In genomic region chr4:9025821-9026470, GRCm38 (mm10) we compare ENCODE assay signal across 12 mouse cellular contexts.
DNase-seq lines count a peak whose midpoint lies in the region; ATAC-seq and TF ChIP-seq lines count a peak whose summit lies in the region.
"Had no signal": no experiment of that assay in that cellular context is flagged by ENCODE, and none has a peak within 500 bp of the region (broad histone marks: within the 10 kb centered on the region; RNA-seq: fewer than 3 reads in every experiment).

No protein-coding gene starts in this region.

- TF ChIP-seq CTCF in lung, postnatal 0 days (IDR thresholded peaks at IDR 0.05), result no peak

- peak; percentile 45 for DNase-seq in embryo, embryonic 10 days (ENCODE audit: low spot score)
- DNase-seq in embryo, embryonic 9.5 days (ENCODE audit: extremely low spot score), result no peak
- DNase-seq in lung, postnatal 0 days (ENCODE audit: low spot score), result peak; percentile 48
- no peak for DNase-seq in lung, postnatal 4 days
- DNase-seq in forebrain, embryonic 14.5 days (ENCODE audit: low spot score), result no peak
- peak; percentile 36 to 57 for DNase-seq in kidney, postnatal 36 days
- DNase-seq in gastrocnemius, postnatal 4 days (ENCODE audit: low spot score in 2 of 2), result no peak
- DNase-seq: B cell, adult 2 months; gastrocnemius, postnatal 10 days had no signal

- ATAC-seq in lung, postnatal 0 days, result peak; percentile 63
- no peak for ATAC-seq in forebrain, embryonic 14.5 days
- ATAC-seq in megakaryocyte-erythroid progenitor cell, adult 5-6 weeks (replicated peaks; ENCODE audit: low FRiP score, low TSS enrichment, poor library complexity, severe bottlenecking), result no peak

- H3K4me2 ChIP-seq in lung, postnatal 0 days (replicated peaks; ENCODE audit: low read depth, low read length), result no peak overlapping the region
- H3K4me2 ChIP-seq in forebrain, embryonic 14.5 days (ENCODE audit: low read length), result no peak overlapping the region
- H3K4me2 ChIP-seq: liver, embryonic 11.5 days; neural tube, embryonic 12.5 days had no signal

- H3K9ac ChIP-seq in lung, postnatal 0 days (replicated peaks; ENCODE audit: low read depth), result no peak overlapping the region
- H3K9ac ChIP-seq in forebrain, embryonic 14.5 days (ENCODE audit: low read length), result no peak overlapping the region
- H3K9ac ChIP-seq: neural tube, embryonic 12.5 days had no signal

- H3K4me3 ChIP-seq in lung, postnatal 0 days (ENCODE audit: low read depth, low read length), result no peak overlapping the region
- no peak overlapping the region for H3K4me3 ChIP-seq in forebrain, embryonic 14.5 days (ENCODE audit: low read depth, low read length)
- H3K4me3 ChIP-seq: neural tube, embryonic 12.5 days had no signal

- no peaks in the 10 kb centered on the region for H3K36me3 ChIP-seq in lung, postnatal 0 days (ENCODE audit: insufficient read depth, low read length)
- no peaks in the 10 kb centered on the region for H3K36me3 ChIP-seq in forebrain, embryonic 14.5 days (ENCODE audit: control insufficient read depth, insufficient read depth, low read length)
- H3K36me3 ChIP-seq: neural tube, embryonic 12.5 days had no signal

- peaks cover 5% of the 10 kb centered on the region; the same call in 1 of the 2 replicates for H3K4me1 ChIP-seq in lung, postnatal 0 days (ENCODE audit: insufficient read depth, low read depth, low read length)
- peaks cover 25% of the 10 kb centered on the region for H3K4me1 ChIP-seq in forebrain, embryonic 14.5 days (ENCODE audit: control insufficient read depth, insufficient read depth, low read length)

- no peak overlapping the region for H3K27ac ChIP-seq in lung, postnatal 0 days (ENCODE audit: low read length)
- peak overlapping the region; percentile 36; the same call in 1 of the 2 replicates for H3K27ac ChIP-seq in forebrain, embryonic 14.5 days (ENCODE audit: low read depth, low read length)
- H3K27ac ChIP-seq: neural tube, embryonic 12.5 days had no signal

- whole genome bisulfite sequencing in lung, postnatal 0 days, result 50% methylated on average over 8 of the region's 8 CpGs
- WGBS in forebrain, embryonic 14.5 days, result 54% methylated on average over 8 of the region's 8 CpGs

- H3K9me3 ChIP-seq in lung, postnatal 0 days (ENCODE audit: low read length), result no peaks in the 10 kb centered on the region
- no peaks in the 10 kb centered on the region for H3K9me3 ChIP-seq in forebrain, embryonic 14.5 days (replicated peaks; ENCODE audit: control insufficient read depth, low read length)
- H3K9me3 ChIP-seq: neural tube, embryonic 12.5 days had no signal

- no peaks in the 10 kb centered on the region for H3K27me3 ChIP-seq in lung, postnatal 0 days (replicated peaks; ENCODE audit: insufficient read depth, low read length)
- H3K27me3 ChIP-seq in forebrain, embryonic 14.5 days (replicated peaks; ENCODE audit: control insufficient read depth, insufficient read depth, low read length), result no peaks in the 10 kb centered on the region
- H3K27me3 ChIP-seq: neural tube, embryonic 12.5 days had no signal

- TF ChIP-seq EP300 in lung, postnatal 0 days (IDR thresholded peaks at IDR 0.05), result no peak

Comparison
In these comparisons a context has a peak if more than half of its experiments do, and no peak if none do; other contexts are left out.
1. DNase-seq: peak in embryo, embryonic 10 days (single experiment), lung, postnatal 0 days (single experiment) and kidney, postnatal 36 days (2 of 2); none in embryo, embryonic 9.5 days (single experiment), lung, postnatal 4 days (0 of 2), forebrain, embryonic 14.5 days (single experiment) and gastrocnemius, postnatal 4 days (0 of 2).